Mouse (Mus musculus) limb, embryonic 12.5 days (tissue): ENCODE results near the gene Fkbp15. TPM values are rescaled to one million over a fixed set of nuclear protein-coding genes. Genes with fewer than 3 reads are reported as not detected.

Experiments
- ATAC-seq: fragments of 200-750 bp; cut with Nextera tagmentation; 2 replicates; pipeline ENCODE4 v1.8.0; 2017; ENCODE audit warnings: low read depth, moderate TSS enrichment; ENCODE audit not compliant: insufficient number of reproducible peaks, insufficient read depth, low FRiP score, low TSS enrichment
- H3K27ac ChIP-seq: fragments of 300-500 bp; sonication (generic); 2 replicates; pipeline ENCODE4 v1.5.1; 2016; ENCODE audit warnings: mild to moderate bottlenecking, moderate library complexity
- H3K27me3 ChIP-seq: fragments of 300-500 bp; sonication (generic); 2 replicates; pipeline ENCODE4 v1.6.1; 2016; ENCODE audit warnings: mild to moderate bottlenecking, moderate library complexity
- H3K36me3 ChIP-seq: fragments of 300-500 bp; sonication (generic); 2 replicates; pipeline ENCODE4 v1.6.1; 2016; ENCODE audit warnings: mild to moderate bottlenecking, moderate library complexity
- H3K4me1 ChIP-seq: fragments of 300-500 bp; sonication (generic); replicated peaks from 2 replicates; pipeline ENCODE4 v1.6.1; 2016
- H3K4me2 ChIP-seq: fragments of 300-500 bp; sonication (generic); 2 replicates; pipeline ENCODE4 v1.6.1; 2016; ENCODE audit warnings: mild to moderate bottlenecking, moderate library complexity
- H3K4me3 ChIP-seq: fragments of 300-500 bp; sonication (generic); replicated peaks from 2 replicates; pipeline ENCODE4 v1.5.1; 2016; ENCODE audit warnings: mild to moderate bottlenecking
- H3K9ac ChIP-seq: fragments of 300-500 bp; sonication (generic); replicated peaks from 2 replicates; pipeline ENCODE4 v1.6.1; 2016; ENCODE audit warnings: mild to moderate bottlenecking, moderate library complexity
- H3K9me3 ChIP-seq: fragments of 300-500 bp; sonication (generic); 2 replicates; pipeline ENCODE4 v1.6.1; 2016; ENCODE audit warnings: mild to moderate bottlenecking, moderate library complexity
- WGBS: fragments of 180-500 bp; shearing (Covaris S2); methylation state at CpG from one replicate; pipeline ENCODE4 v1.1.7; 2016; 5-methylcytosine and 5-hydroxymethylcytosine counted together
- polyA plus RNA-seq: library from polyadenylated mRNA; unstranded; fragments of >200 nt; fragmentation: Nextera tagmentation; extraction: Ambion mirVana; gene quantifications from 2 replicates; pipeline ENCODE4 v1.2.1, GENCODE M21; 2016

Gene Fkbp15
- polyA plus RNA-seq, 1 experiment from 2014 or later: 23.2 TPM

GRCm38 (mm10) chr4:62389592-62390512 lies 29.5 kb upstream of the Fkbp15 start:
- Histone ChIP-seq H3K4me1 (no peaks in the 10 kb centered on the region), H3K4me2 (no peak overlapping the region), H3K27me3 (no peaks in the 10 kb centered on the region), H3K27ac (no peak overlapping the region), H3K9ac (no peak overlapping the region), H3K4me3 (no peak overlapping the region), H3K9me3 (no peaks in the 10 kb centered on the region), H3K36me3 (peaks cover 76% of the 10 kb centered on the region)
- no peak for ATAC-seq
- WGBS: 92% methylated on average over 5 of the region's 5 CpGs

- 90% methylated on average over 7 of the region's 7 CpGs for WGBS
- H3K27ac ChIP-seq: no peak overlapping the region
- peaks cover 47% of the 10 kb centered on the region for H3K36me3 ChIP-seq
- no peaks in the 10 kb centered on the region for H3K27me3 ChIP-seq
- no peak overlapping the region for H3K4me3 ChIP-seq
- H3K9ac ChIP-seq: no peak overlapping the region
- no peaks in the 10 kb centered on the region for H3K4me1 ChIP-seq
- H3K9me3 ChIP-seq: no peaks in the 10 kb centered on the region
- ATAC-seq: no peak
- H3K4me2 ChIP-seq: no peak overlapping the region
Observed at GRCm38 (mm10) chr4:62385439-62385838, 25.1 kb upstream of the Fkbp15 start.

- H3K9me3 ChIP-seq: no peaks in the 10 kb centered on the region
- H3K4me2 ChIP-seq: no peak overlapping the region
- H3K36me3 ChIP-seq: peaks cover 34% of the 10 kb centered on the region
- ATAC-seq: no peak
- H3K27ac ChIP-seq: no peak overlapping the region
- no peak overlapping the region for H3K9ac ChIP-seq
- WGBS: 82% methylated on average over 1 of the region's 1 CpGs
- H3K27me3 ChIP-seq: no peaks in the 10 kb centered on the region
- no peak overlapping the region for H3K4me3 ChIP-seq
- H3K4me1 ChIP-seq: no peaks in the 10 kb centered on the region
Observed at GRCm38 (mm10) chr4:62384159-62384558, 23.8 kb upstream of the Fkbp15 start.

- H3K9me3 ChIP-seq: no peaks in the 10 kb centered on the region
- H3K9ac ChIP-seq: no peak overlapping the region
- peaks cover 30% of the 10 kb centered on the region for H3K36me3 ChIP-seq
- no peak overlapping the region for H3K4me3 ChIP-seq
- no peak for ATAC-seq
- H3K4me1 ChIP-seq: no peaks in the 10 kb centered on the region
- WGBS: 81% methylated on average over 7 of the region's 7 CpGs
- no peak overlapping the region for H3K4me2 ChIP-seq
- H3K27me3 ChIP-seq: no peaks in the 10 kb centered on the region
- H3K27ac ChIP-seq: no peak overlapping the region
Observed at GRCm38 (mm10) chr4:62383752-62384151, 23.4 kb upstream of the Fkbp15 start.

- Histone ChIP-seq H3K9me3 (no peaks in the 10 kb centered on the region), H3K4me1 (no peaks in the 10 kb centered on the region), H3K27ac (no peak overlapping the region), H3K4me3 (no peak overlapping the region), H3K36me3 (peaks cover 25% of the 10 kb centered on the region), H3K4me2 (no peak overlapping the region), H3K9ac (no peak overlapping the region), H3K27me3 (no peaks in the 10 kb centered on the region)
- 91% methylated on average over 6 of the region's 6 CpGs for WGBS
- ATAC-seq: no peak
Observed at GRCm38 (mm10) chr4:62383207-62383606, 22.9 kb upstream of the Fkbp15 start.

- ATAC-seq: no peak
- H3K9me3 ChIP-seq: no peaks in the 10 kb centered on the region
Observed at GRCm38 (mm10) chr4:62379724-62380381, 19.5 kb upstream of the Fkbp15 start.

GRCm38 (mm10) chr4:62376123-62376522 lies 15.8 kb upstream of the Fkbp15 start:
- ATAC-seq: no peak
- no peak overlapping the region for H3K9ac ChIP-seq
- no peaks in the 10 kb centered on the region for H3K9me3 ChIP-seq
- no peaks in the 10 kb centered on the region for H3K27me3 ChIP-seq
- WGBS: 88% methylated on average over 2 of the region's 2 CpGs
- no peak overlapping the region for H3K4me3 ChIP-seq
- H3K4me2 ChIP-seq: no peak overlapping the region
- no peak overlapping the region for H3K27ac ChIP-seq
- H3K36me3 ChIP-seq: no peaks in the 10 kb centered on the region
- H3K4me1 ChIP-seq: peaks cover 8% of the 10 kb centered on the region; the same call in 1 of the 2 replicates

More at GRCm38 (mm10) chr4:62379724-62380381, 19.5 kb upstream of the Fkbp15 start:
- Histone ChIP-seq H3K4me1 (no peaks in the 10 kb centered on the region), H3K9ac (no peak overlapping the region), H3K27ac (no peak overlapping the region), H3K27me3 (no peaks in the 10 kb centered on the region), H3K4me2 (no peak overlapping the region), H3K36me3 (no peaks in the 10 kb centered on the region; the same call in 1 of the 2 replicates), H3K4me3 (no peak overlapping the region)
- 78% methylated on average over 9 of the region's 9 CpGs for WGBS

GRCm38 (mm10) chr4:62374342-62374741 lies 14.0 kb upstream of the Fkbp15 start:
- Histone ChIP-seq H3K4me3 (no peak overlapping the region), H3K4me2 (no peak overlapping the region), H3K36me3 (no peaks in the 10 kb centered on the region), H3K9ac (no peak overlapping the region), H3K27me3 (no peaks in the 10 kb centered on the region), H3K4me1 (peaks cover 8% of the 10 kb centered on the region; the same call in 1 of the 2 replicates), H3K27ac (no peak overlapping the region), H3K9me3 (no peaks in the 10 kb centered on the region)
- WGBS: 72% methylated on average over 4 of the region's 4 CpGs
- no peak for ATAC-seq

GRCm38 (mm10) chr4:62373668-62374067 lies 13.3 kb upstream of the Fkbp15 start:
- Histone ChIP-seq H3K27me3 (no peaks in the 10 kb centered on the region), H3K4me2 (no peak overlapping the region), H3K9me3 (no peaks in the 10 kb centered on the region), H3K4me3 (no peak overlapping the region), H3K27ac (no peak overlapping the region), H3K36me3 (no peaks in the 10 kb centered on the region), H3K4me1 (peaks cover 8% of the 10 kb centered on the region; the same call in 1 of the 2 replicates), H3K9ac (no peak overlapping the region)
- 56% methylated on average over 7 of the region's 7 CpGs for WGBS
- no peak for ATAC-seq

GRCm38 (mm10) chr4:62372818-62373520 lies 12.6 kb upstream of the Fkbp15 start:
- no peak for ATAC-seq

GRCm38 (mm10) chr4:62372410-62372809 lies 12.1 kb upstream of the Fkbp15 start:
- Histone ChIP-seq H3K4me3 (no peak overlapping the region), H3K4me1 (peaks cover 8% of the 10 kb centered on the region; the same call in 1 of the 2 replicates), H3K9ac (no peak overlapping the region), H3K4me2 (no peak overlapping the region), H3K36me3 (no peaks in the 10 kb centered on the region), H3K27ac (no peak overlapping the region), H3K9me3 (no peaks in the 10 kb centered on the region), H3K27me3 (no peaks in the 10 kb centered on the region)
- ATAC-seq: no peak
- 67% methylated on average over 1 of the region's 1 CpGs for WGBS

More at GRCm38 (mm10) chr4:62372818-62373520, 12.6 kb upstream of the Fkbp15 start:
- Histone ChIP-seq H3K36me3 (no peaks in the 10 kb centered on the region), H3K4me3 (no peak overlapping the region), H3K4me1 (peaks cover 8% of the 10 kb centered on the region; the same call in 1 of the 2 replicates), H3K9ac (no peak overlapping the region), H3K4me2 (no peak overlapping the region), H3K9me3 (no peaks in the 10 kb centered on the region), H3K27ac (no peak overlapping the region), H3K27me3 (no peaks in the 10 kb centered on the region)
- 86% methylated on average over 9 of the region's 9 CpGs for WGBS
